Mouse (Mus musculus) CH12.LX (cell line): Measurements from ENCODE around the gene Ap1s1. TPM values are rescaled to one million over a fixed set of nuclear protein-coding genes. Genes with fewer than 3 reads are reported as not detected.

Experiments used
- DNase-seq: peaks from one replicate; pipeline ENCODE4 v3.0.0-alpha.2; 2013; ENCODE audit errors: extremely low read depth
- H3K27ac ChIP-seq: 2 replicates; pipeline ENCODE4 v1.5.1; 2012; ENCODE audit warnings: low read depth, mild to moderate bottlenecking, control low read depth, moderate library complexity; ENCODE audit not compliant: insufficient read depth
- H3K27me3 ChIP-seq: replicated peaks from 2 replicates; pipeline ENCODE3; 2012; ENCODE audit warnings: inconsistent platforms
- H3K36me3 ChIP-seq, 2 experiments: replicated peaks in 1 of 2; 2 replicates each; pipeline versions ENCODE3 to v1.6.1; 2012; ENCODE audit warnings: inconsistent platforms in 1 of 2, low read length in 1 of 2, mild to moderate bottlenecking in 1 of 2, mixed read lengths in 1 of 2, moderate library complexity in 1 of 2; ENCODE audit not compliant: control insufficient read depth in 1 of 2, insufficient read depth in 1 of 2
- H3K4me1 ChIP-seq, 2 experiments: 2 replicates each; pipeline ENCODE4 v1.6.1; 2012; ENCODE audit warnings: inconsistent platforms in 1 of 2, moderate library complexity in 1 of 2; ENCODE audit not compliant: insufficient read depth in 2 of 2, control insufficient read depth in 1 of 2
- H3K4me2 ChIP-seq: 2 replicates; pipeline ENCODE4 v1.6.1; 2012; ENCODE audit warnings: low read depth, mild to moderate bottlenecking, control low read depth; ENCODE audit not compliant: poor library complexity, insufficient read depth, severe bottlenecking
- H3K4me3 ChIP-seq, 3 experiments: fragments of 150-350 bp in 1 of 3; sonication (generic) in 1 of 3; replicated peaks in 1 of 3; 2 replicates each; pipeline versions ENCODE3 to v1.5.1; 2011 to 2012; ENCODE audit warnings: low read depth in 2 of 3, low read length in 2 of 3, mild to moderate bottlenecking in 2 of 3, moderate library complexity in 2 of 3, control low read depth in 1 of 3, improper control_type of control experiment in 1 of 3, inconsistent platforms in 1 of 3, mixed read lengths in 1 of 3; ENCODE audit not compliant: poor library complexity in 1 of 3
- H3K79me2 ChIP-seq: replicated peaks from 2 replicates; pipeline ENCODE4 v1.6.1; 2012; ENCODE audit warnings: mild to moderate bottlenecking, moderate library complexity; ENCODE audit not compliant: control insufficient read depth, poor library complexity, insufficient read depth, severe bottlenecking; ENCODE audit errors: extremely low read depth
- H3K9ac ChIP-seq: 2 replicates; pipeline ENCODE4 v1.6.1; 2012; ENCODE audit warnings: low read depth, mild to moderate bottlenecking, control low read depth, moderate library complexity; ENCODE audit not compliant: insufficient read depth
- H3K9me3 ChIP-seq: replicated peaks from 2 replicates; pipeline ENCODE3; 2012; ENCODE audit warnings: low read length, inconsistent platforms, mixed read lengths
- BHLHE40 ChIP-seq: IDR thresholded peaks from 2 replicates; pipeline ENCODE4 v1.6.1; 2011; ENCODE audit warnings: mild to moderate bottlenecking, low read depth, low read length, improper control_type of control experiment
- CTCF ChIP-seq, 2 experiments: IDR thresholded peaks in 1 of 2; conservative IDR thresholded peaks in 1 of 2; 2 replicates each; pipeline ENCODE4 v1.5.1; 2011 to 2012; ENCODE audit warnings: low read depth in 2 of 2, low read length in 2 of 2, improper control_type of control experiment in 1 of 2, inconsistent platforms in 1 of 2, mild to moderate bottlenecking in 1 of 2, moderate library complexity in 1 of 2
- E2F4 ChIP-seq: IDR thresholded peaks from 2 replicates; pipeline ENCODE4 v1.6.1; 2011; ENCODE audit warnings: low read depth, low read length, improper control_type of control experiment; ENCODE audit not compliant: insufficient replicate concordance
- ELF1 ChIP-seq: IDR thresholded peaks from 2 replicates; pipeline ENCODE4 v1.6.1; 2014; ENCODE audit warnings: low read depth, mild to moderate bottlenecking, inconsistent platforms, low read length, improper control_type of control experiment
- ETS1 ChIP-seq: conservative IDR thresholded peaks from 2 replicates; pipeline ENCODE4 v1.6.1; 2012; ENCODE audit warnings: low read depth, mild to moderate bottlenecking, inconsistent platforms, low read length, improper control_type of control experiment, moderate library complexity
- GABPA ChIP-seq: IDR thresholded peaks from 2 replicates; pipeline ENCODE4 v1.6.1; 2012; ENCODE audit warnings: low read depth, low read length, improper control_type of control experiment, inconsistent platforms; ENCODE audit not compliant: insufficient replicate concordance
- HCFC1 ChIP-seq: IDR thresholded peaks from 2 replicates; pipeline ENCODE4 v1.6.1; 2012; ENCODE audit warnings: low read depth, mild to moderate bottlenecking, inconsistent platforms, low read length, improper control_type of control experiment
- KAT2A ChIP-seq: IDR thresholded peaks from 2 replicates; pipeline ENCODE4 v1.6.1; 2012; ENCODE audit warnings: low read length, improper control_type of control experiment, inconsistent platforms; ENCODE audit not compliant: insufficient replicate concordance
- MAFK ChIP-seq: IDR thresholded peaks from 2 replicates; pipeline ENCODE4 v1.6.1; 2011; ENCODE audit warnings: low read length, improper control_type of control experiment; ENCODE audit not compliant: insufficient replicate concordance
- MAZ ChIP-seq: IDR thresholded peaks from 2 replicates; pipeline ENCODE4 v1.6.1; 2012; ENCODE audit warnings: low read depth, mild to moderate bottlenecking, inconsistent platforms, low read length, improper control_type of control experiment, moderate library complexity
- MEF2A ChIP-seq: IDR thresholded peaks from 2 replicates; pipeline ENCODE4 v1.6.1; 2014; ENCODE audit warnings: low read depth, mild to moderate bottlenecking, inconsistent platforms, low read length, improper control_type of control experiment, borderline replicate concordance
- MXI1 ChIP-seq: IDR thresholded peaks from 2 replicates; pipeline ENCODE4 v1.6.1; 2011; ENCODE audit warnings: mild to moderate bottlenecking, low read depth, low read length, improper control_type of control experiment
- MYC ChIP-seq: IDR thresholded peaks from 2 replicates; pipeline ENCODE4 v1.6.1; 2011; ENCODE audit warnings: low read depth, mild to moderate bottlenecking, improper control_type of control experiment, low read length
- NRF1 ChIP-seq: IDR thresholded peaks from 2 replicates; pipeline ENCODE4 v1.6.1; 2014; ENCODE audit warnings: low read depth, mild to moderate bottlenecking, inconsistent platforms, low read length, improper control_type of control experiment, moderate library complexity
- PAX5 ChIP-seq: IDR thresholded peaks from 2 replicates; pipeline ENCODE4 v1.6.1; 2012; ENCODE audit warnings: low read length, inconsistent platforms, mixed read lengths
- POLR2AphosphoS2 ChIP-seq: IDR thresholded peaks from 2 replicates; pipeline ENCODE4 v1.6.1; 2011; ENCODE audit warnings: low read depth, low read length, improper control_type of control experiment
- RAD21 ChIP-seq: IDR thresholded peaks from 2 replicates; pipeline ENCODE4 v1.6.1; 2011; ENCODE audit warnings: low read depth, mild to moderate bottlenecking, low read length, improper control_type of control experiment, moderate library complexity
- SIN3A ChIP-seq: IDR thresholded peaks from 2 replicates; pipeline ENCODE4 v1.6.1; 2012; ENCODE audit warnings: low read length, improper control_type of control experiment, inconsistent platforms
- SMC3 ChIP-seq: IDR thresholded peaks from 2 replicates; pipeline ENCODE4 v1.6.1; 2011; ENCODE audit warnings: low read depth, low read length, improper control_type of control experiment
- TCF12 ChIP-seq: IDR thresholded peaks from 2 replicates; pipeline ENCODE4 v1.6.1; 2014; ENCODE audit warnings: low read depth, mild to moderate bottlenecking, inconsistent platforms, low read length, improper control_type of control experiment
- USF1 ChIP-seq: IDR thresholded peaks from 2 replicates; pipeline ENCODE4 v1.6.1; 2014; ENCODE audit warnings: low read depth, mild to moderate bottlenecking, inconsistent platforms, low read length, improper control_type of control experiment
- USF2 ChIP-seq: conservative IDR thresholded peaks from 2 replicates; pipeline ENCODE4 v1.6.1; 2011; ENCODE audit warnings: low read depth, low read length, improper control_type of control experiment
- ZKSCAN1 ChIP-seq: IDR thresholded peaks from 2 replicates; pipeline ENCODE4 v1.6.1; 2012; ENCODE audit warnings: low read depth, inconsistent platforms, low read length, improper control_type of control experiment, borderline replicate concordance
- ZMIZ1 ChIP-seq: IDR thresholded peaks from 2 replicates; pipeline ENCODE4 v1.6.1; 2012; ENCODE audit warnings: low read depth, mild to moderate bottlenecking, inconsistent platforms, low read length, improper control_type of control experiment
- dilution Hi-C: fragments of 300-500 bp; cut with MboI; formaldehyde crosslinking; loops from 2 replicates; pipeline ENCODE4 v1.14.3; 2020; ENCODE audit warnings: low sequenced_read_pairs; ENCODE audit not compliant: extremely low pct_unique_long_range_greater_than_20kb, extremely low pct_ligation_motif_present
- in situ Hi-C: fragments of 300-500 bp; cut with MboI; formaldehyde crosslinking; loops from 3 replicates; pipeline ENCODE4 v1.14.3; 2019; ENCODE audit warnings: low sequenced_read_pairs, low pct_ligation_motif_present, low pct_unique_long_range_greater_than_20kb, mixed read lengths
- polyA plus RNA-seq: library from polyadenylated mRNA; unstranded; fragments of >175 nt; gene quantifications from 2 replicates; pipeline ENCODE4 v1.2.1, GENCODE M21; 2012; ENCODE audit warnings: low read depth; ENCODE audit not compliant: insufficient read length
- total RNA-seq, 2 experiments: library from RNA; depleted of rRNA; stranded (reverse); fragments of 300-350 nt in 1 of 2; fragments of >200 nt in 1 of 2; gene quantifications; 2 replicates each; pipeline ENCODE4 v1.2.3; 2012 to 2014

Ap1s1 gene
- total and polyA plus RNA-seq, 3 experiments = 68.0 to 102 (median 98.8) TPM

DNA sequence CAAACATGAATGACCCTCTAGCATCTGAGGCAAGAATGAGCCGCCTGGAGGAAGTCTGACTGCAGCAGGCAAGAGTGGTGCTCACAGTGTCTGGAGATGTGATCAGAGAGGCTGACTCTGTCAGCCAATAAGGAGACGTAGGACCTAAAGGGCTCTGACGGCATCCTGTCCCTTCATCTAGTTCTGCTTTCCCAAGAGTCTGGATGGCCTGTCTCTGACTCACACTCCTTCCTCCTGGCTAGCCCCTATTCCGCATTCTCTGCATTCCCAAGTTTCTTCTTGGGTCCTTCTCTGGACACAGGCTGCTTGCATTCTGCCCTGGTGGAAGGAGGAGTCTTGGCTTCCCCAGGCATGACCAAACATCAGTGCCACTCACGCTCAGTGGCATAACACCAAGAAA, 33.9 kb upstream of the Ap1s1 start:
- Histone ChIP-seq H3K9ac (no peak overlapping the region), H3K9me3 (peaks cover 4% of the 10 kb centered on the region), H3K36me3 (no peaks in the 10 kb centered on the region), H3K79me2 (no peaks in the 10 kb centered on the region), H3K4me1 (peaks cover 6 to 18% of the 10 kb centered on the region in 2 experiments), H3K27me3 (peaks cover 30% of the 10 kb centered on the region), H3K27ac (no peak overlapping the region), H3K4me3 (no peak overlapping the region), H3K4me2 (no peak overlapping the region)
- no peak for DNase-seq
- TF ChIP-seq KAT2A (no peak), TCF12 (no peak), MAZ (no peak), CTCF (conservative IDR thresholded peaks at IDR 0.05 in 1 of 2, IDR thresholded peaks at IDR 0.05 in 1 of 2; ENCODE audit: low read depth in 2 of 2, low read length in 2 of 2) (no peak), GABPA (no peak), MAFK (no peak), PAX5 (no peak), HCFC1 (no peak), NRF1 (no peak), SIN3A (no peak), MXI1 (no peak), SMC3 (no peak)
- dilution Hi-C loops = no loop called here
- in situ Hi-C loops = no loop called here

DNA sequence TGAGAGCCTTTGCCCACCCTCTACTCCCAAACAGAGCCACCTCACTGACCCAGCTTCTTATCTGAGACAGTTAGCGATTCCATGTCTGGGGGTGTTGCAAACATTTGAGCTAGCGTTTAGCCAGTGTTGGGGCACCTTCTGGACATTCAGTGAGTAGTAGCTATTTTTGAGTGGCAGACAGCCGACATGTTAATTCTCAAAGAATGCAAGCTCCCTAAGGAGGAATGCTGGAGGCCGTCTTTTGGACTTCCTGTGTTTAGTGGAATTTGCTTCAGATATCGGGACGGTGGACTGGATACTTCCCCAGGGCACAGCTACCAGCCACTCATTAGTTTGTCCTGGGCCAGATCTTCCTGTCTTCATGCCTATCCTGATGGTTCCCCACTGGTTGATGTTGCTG, 32.7 kb upstream of the Ap1s1 start:
- dilution Hi-C loops (no loop called here), in situ Hi-C loops (no loop called here)
- peaks cover 4% of the 10 kb centered on the region for H3K9me3 ChIP-seq
- H3K9ac ChIP-seq = no peak overlapping the region
- no peak overlapping the region for H3K4me3 ChIP-seq
- no peaks in the 10 kb centered on the region for H3K36me3 ChIP-seq
- H3K27ac ChIP-seq = no peak overlapping the region
- H3K27me3 ChIP-seq = peaks cover 24% of the 10 kb centered on the region
- H3K79me2 ChIP-seq = no peaks in the 10 kb centered on the region
- TF ChIP-seq E2F4 (no peak), ZKSCAN1 (no peak), SMC3 (no peak)
- no peak overlapping the region for H3K4me2 ChIP-seq
- DNase-seq = no peak
- peaks cover 6 to 25% of the 10 kb centered on the region in 2 experiments for H3K4me1 ChIP-seq

DNA sequence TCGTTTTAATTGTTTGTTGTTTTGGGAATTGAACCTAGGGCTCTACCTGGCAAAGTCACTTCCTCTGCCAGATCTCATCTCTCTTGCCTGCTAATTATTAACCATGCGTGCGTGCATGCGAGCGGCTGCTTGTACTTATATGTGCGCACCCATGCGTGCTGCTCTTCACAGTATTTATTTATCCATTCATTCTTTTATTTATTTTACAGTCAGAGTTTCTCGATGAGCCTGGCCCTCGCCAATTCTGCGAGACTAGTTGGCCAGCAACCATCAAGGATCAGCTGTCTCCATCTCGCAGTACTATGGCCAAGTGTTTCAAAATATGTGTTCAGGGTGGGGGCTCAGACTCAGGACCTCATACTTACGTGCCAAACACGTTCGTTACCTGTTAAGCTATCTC, 32.1 kb upstream of the Ap1s1 start:
- Histone ChIP-seq H3K9me3 (peaks cover 4% of the 10 kb centered on the region), H3K4me3 (no peak overlapping the region), H3K4me2 (no peak overlapping the region), H3K79me2 (no peaks in the 10 kb centered on the region), H3K27me3 (peaks cover 18% of the 10 kb centered on the region), H3K4me1 (peaks cover 6 to 25% of the 10 kb centered on the region in 2 experiments), H3K27ac (no peak overlapping the region), H3K36me3 (no peaks in the 10 kb centered on the region), H3K9ac (no peak overlapping the region)
- TF ChIP-seq ETS1 (no peak), NRF1 (no peak), CTCF (conservative IDR thresholded peaks at IDR 0.05 in 1 of 2, IDR thresholded peaks at IDR 0.05 in 1 of 2; ENCODE audit: low read depth in 2 of 2, low read length in 2 of 2) (no peak), MAZ (no peak), POLR2AphosphoS2 (no peak), MEF2A (no peak), BHLHE40 (no peak), USF2 (no peak), MYC (no peak), E2F4 (no peak), KAT2A (no peak), USF1 (no peak), TCF12 (no peak), ELF1 (no peak), RAD21 (no peak), MXI1 (no peak), ZMIZ1 (no peak)
- dilution Hi-C loops = no loop called here
- in situ Hi-C loops = no loop called here
- DNase-seq = no peak
